Mouse (Mus musculus) lung, postnatal 25 days (tissue): ENCODE measurements around the gene Klrb1b.
"Not testable (repeated sequence)": the region's sequence is repeated elsewhere in the genome, so short reads cannot be mapped to it uniquely, and the experiment has no call there.

Source experiments
- DNase-seq: peaks from one replicate; pipeline ENCODE4 v3.0.0; 2022; ENCODE audit warnings: low spot score

The Klrb1b gene

DNA sequence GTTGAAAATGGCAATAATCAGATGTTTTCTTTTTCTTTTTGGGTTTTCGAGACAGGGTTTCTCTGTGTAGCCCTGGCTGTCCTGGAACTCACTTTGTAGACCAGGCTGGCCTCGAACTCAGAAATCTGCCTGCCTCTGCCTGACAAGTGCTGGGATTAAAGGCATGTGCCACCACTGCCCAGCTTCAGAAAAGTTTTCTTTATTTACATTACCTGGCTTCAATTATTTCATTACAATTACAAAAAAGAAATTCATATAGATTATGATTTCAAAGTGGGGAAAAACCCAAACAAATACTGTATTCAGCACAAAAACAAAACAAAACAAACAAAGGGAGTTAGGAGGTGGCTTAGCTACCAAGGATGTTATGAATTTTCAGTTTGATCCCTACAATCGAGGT is 14.5 kb upstream of the Klrb1b start:
- not testable (repeated sequence) for DNase-seq

DNA sequence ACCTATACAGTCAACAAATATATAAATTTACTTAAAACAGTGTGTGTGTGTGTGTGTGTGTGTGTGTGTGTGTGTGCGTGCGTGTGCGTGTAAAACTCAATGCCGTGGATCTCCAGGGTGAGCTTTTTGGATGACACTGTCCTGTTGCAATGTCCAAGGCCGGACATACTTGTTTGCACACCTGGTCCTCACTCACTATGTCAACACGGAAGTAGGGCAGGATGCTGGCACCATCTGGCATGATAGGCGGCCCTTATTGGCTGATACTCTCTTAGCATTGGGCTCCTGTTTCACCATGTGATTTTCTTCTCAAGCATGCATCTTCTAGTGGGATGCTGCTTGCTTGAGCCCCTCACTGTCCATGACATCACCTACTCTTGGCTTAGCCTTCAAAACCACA is 13.8 kb upstream of the Klrb1b start:
- no peak for DNase-seq

DNA sequence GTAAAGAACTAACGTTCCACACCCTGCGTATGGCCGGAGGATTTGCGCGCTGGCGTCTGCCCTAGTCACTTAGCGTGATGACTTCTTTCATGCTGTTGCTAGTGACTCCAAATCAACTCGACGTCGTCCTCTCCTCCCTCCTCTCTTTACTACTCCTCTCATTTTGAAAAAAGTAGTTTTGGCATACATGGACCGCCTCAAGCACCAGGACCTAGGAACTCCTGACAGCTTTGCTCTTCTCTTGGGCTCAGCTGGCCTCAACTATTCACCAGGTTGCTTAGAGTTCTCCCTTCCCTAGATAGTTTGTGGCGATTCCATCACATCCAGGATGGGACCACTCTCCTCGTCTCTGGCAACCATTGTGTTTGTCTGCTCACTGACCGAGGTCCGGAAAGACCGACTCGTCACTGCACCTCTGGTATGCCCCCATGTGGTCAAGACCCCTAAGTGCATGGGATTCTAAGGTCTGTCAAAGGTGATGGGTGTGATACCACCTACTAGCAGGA is 13.2 kb upstream of the Klrb1b start:
- peak; percentile 95 for DNase-seq

DNA sequence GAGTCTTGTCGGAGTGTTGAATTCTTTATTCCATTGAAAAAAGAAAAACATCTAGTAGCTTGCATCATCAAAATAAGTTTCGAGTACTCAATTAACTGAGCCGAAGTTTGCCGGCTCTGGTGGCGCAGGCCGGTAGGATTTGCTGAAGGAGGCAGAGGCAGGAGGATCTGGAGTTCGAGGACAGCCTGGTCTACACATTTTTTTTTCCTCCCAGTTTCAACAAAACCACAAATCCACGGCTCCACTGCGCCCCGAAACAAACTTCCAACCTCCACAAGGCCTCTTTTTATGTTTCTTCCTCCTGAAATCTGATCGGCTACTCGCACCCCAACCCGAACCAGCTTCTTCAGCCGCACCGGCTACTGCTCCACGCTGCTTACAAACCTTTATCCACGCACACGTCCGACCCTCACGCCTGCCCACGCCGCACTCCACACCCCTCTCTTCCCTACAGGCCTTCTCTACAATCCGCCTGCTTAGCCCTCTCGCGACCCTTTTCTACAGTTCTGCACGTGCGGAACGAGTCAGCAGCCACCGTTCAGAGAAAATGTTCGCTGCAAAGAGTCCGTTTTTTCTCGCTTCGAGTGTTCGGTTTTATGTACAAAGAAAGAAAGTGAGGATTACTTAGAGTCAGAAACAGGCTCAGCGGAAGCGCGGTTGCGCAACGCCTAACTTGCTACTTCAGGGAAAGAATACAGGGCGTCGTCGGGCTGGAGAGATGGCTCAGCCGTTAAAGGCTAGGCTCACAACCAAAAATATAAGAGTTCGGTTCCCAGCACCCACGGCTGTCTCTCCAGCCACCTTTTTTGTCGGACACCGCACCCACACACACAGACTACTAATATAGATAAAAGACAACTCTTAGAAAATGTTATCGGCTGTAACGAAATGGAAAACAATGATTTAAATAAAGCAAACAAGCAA is 12.5 kb upstream of the Klrb1b start:
- peak; percentile 92 for DNase-seq

DNA sequence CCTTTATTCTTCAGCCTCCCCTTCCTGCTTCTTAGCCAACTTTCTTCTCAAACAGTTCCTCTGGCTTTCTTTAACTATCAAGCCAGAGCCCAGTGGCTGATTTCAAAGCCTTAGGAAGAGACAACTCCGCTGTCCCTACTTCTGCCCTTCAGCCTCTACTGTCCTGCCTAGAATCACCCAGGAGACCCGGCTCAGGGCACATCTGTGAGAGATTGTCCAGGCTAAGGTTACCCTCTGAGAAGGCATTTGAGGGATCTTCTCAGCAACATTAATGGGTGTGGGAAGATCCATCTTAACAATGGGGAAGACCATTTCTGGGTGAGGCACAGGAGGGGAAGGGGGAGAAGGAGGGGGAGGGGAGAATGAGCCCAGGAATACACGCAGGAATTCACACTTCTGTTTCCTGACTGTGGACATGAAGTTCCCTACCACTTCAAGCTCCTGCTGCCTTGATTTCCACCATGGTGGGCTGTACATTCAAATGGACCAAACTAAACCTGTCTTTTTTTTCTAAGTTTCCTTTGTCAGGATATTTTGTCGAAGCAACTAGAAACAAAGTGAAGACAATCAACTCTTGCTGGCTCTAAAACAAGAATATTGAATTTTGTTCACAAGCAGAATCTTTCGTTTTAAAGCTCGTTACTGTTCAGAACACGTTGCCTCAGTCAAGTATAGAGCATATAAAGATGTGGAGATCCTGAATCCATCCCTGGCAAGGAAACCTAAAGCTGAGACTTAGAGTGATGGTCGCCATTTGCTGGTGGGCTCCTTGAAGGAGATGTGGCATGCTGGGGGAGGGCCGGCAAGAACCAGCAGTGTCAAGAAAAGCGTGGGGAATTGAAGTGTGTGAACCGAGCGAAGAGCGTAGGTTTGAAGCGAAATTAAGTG is 11.6 kb upstream of the Klrb1b start:
- DNase-seq = no peak

DNA sequence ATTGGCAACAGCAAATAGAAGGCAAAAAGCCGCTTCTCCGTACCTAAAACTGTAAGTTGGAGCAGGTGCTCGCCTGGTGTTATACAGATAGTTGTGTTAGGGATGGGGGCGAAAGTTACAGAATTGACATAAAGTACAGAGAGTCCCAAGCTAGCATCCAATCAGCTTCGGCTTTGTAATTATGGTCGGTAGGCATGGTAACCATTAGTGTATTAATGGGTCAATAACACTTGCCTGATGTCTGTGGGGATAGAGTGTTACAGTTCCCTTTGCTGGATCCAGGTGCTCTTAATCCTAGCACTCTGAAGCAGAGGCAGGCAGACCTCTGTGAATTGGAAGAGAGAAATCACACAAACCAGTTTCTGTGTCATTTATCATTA is 10.8 kb upstream of the Klrb1b start:
- no peak for DNase-seq

DNA sequence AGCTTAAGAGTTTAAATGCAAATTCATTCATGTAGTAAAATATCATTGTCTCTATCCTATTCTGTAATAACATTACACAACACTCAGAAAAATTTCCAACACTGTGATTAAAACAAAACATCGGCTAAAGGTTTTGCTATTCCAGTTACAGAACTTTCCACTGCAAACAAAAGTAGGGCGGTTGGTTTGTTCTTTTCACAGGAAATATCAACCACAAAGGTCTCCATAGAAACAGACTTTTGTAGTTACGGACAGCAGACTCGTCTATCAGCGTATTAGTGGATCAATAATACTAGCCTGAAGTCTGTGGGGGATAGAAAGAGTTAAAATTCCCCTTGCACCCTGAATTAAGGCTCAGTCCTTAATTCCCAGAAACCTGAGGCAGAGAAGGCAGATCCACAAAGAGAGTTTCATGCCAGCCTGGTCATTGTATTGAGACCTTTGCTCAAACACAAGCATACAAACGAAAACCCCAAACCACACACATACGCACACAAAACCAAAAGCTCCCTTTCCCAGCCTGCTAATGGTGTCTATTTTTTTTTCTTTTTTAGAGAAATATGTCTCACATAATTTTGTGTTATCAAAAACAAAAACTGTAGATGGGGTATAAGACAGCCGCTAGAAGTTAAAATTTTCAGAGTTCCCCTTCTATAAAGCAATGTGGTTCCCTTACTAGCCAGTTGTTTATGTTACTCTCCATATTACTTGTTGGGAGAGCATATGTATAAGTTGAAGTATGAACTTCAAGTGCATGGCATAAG is 10.2 kb upstream of the Klrb1b start:
- no peak for DNase-seq

DNA sequence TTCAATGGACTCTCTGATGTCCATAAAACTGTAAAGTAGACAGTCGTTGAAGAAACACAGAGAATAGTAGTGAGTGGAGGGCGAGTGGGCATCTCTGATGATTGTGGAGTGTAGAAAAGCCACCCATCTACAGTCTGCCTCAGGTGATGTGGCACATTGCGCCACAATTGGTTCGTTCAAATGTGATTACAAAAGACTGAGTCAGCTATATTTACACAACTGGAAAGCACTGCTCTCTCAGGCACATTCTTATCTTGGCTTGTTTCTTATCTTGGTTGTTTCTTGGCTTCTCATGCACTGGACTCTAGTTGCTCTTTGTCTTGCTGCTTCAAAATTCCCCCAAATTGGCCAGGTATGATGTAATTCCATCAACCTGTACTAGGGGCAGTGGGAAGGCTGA is 9.4 kb upstream of the Klrb1b start:
- DNase-seq = peak; percentile 63

DNA sequence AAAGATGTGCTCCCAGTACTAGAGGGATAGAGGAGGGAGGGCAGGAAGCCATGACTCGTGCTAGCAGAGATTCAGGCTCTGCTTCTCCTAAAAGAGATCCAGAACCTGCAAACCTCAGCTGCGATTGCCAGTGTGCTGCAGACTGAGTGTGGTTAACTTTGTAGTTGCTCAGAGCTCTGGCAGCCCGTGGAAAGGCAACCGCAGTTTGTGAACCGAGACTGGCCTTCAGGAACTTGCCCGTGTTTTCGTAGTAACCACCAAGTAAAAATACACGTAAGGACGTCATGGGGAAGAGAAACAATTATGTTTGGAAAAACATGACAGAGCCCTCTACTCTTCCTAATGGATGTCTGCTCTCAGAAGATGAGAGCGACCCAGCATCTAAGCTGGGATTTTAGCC is 6.9 kb upstream of the Klrb1b start:
- no peak for DNase-seq

DNA sequence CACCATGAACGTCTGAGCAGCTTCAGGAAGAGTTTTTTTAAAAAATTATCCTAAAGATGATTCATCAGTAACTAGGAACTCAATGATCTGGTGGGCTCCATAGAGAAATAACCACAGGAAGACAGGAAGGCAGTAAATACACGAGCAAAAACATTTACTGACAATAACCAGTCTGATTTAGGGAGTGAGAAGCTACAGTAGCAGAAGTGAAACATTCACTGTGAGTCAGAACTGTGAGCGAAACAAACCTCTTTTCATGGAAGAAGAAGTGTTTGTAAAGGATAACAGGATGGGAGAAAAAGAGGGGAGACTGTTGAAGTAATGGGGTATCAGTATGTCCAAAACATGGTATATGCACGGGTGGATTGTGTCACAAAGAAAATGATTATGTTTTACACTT is 3.7 kb upstream of the Klrb1b start:
- DNase-seq = no peak

DNA sequence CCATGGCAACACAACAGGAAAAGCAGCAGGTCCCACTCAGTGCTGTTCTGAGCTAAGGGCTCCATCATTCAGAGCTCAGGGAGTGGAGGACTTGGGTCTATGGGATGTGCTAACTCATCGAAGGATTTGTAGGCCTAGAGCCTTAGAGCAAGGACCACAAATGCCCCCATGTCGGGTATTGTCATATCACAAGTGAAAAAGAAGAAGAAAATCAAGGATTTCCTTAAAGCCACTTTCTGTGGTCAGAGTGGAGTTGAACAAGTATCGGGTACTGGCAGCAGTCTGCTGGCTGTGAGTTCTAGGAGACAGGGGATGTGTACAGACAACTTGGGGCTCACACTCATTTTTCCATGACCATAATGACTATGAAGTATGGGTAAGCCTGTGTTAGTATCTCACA is 650 bp upstream of the Klrb1b start:
- DNase-seq = no peak

DNA sequence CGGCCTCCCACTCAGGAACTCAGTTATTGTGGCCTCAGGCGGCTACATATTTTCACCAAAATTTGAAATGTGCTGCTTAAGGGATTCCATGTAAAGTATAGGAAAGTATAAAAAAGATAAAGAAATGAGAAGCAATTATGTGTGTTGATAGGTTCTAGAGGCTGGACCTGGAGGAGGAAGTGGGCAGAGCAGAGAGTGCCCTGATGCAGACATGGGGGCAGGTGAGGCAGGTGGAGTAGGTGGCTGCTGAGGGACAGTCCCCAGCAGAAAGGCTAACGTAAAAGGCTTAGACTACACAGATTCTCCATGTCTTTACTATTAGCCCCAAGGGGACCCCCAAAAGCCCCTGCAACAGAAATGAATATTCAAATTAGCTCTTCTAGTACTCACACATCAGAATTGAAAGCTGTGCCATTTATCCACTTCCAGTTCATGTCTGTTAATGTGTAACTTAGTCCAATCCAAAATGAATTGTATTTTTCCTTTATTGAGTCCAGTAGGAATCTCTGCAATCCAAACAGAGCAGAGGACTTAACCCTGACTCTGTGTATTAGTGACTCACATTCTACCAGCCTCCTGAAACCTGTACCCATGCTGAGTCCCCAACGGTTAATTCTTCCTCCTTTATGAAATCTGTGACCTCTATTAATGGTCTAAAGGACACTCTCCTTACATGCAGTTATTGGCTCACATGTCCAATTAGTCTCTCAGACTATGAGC is 7.9 kb downstream of the Klrb1b start:
- DNase-seq = no peak

DNA sequence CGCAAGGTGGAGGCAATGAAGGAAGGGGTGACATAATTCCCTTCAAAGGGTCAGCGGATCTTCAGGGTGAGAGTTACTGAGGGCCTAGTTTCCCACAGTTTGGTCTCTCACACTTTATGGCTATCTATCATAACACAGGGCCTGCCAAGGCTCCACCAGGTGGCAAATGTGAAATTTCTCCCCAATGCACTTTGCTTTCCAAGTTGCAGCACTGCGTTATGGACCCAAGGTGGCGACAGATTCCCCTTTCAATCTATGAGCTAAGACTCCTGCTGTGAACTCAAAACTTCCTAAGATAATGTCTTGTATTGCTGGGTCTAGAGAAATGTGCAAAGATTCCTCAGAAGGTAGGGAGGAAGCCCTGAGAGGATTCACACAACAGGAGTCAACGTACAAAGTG is 17.6 kb downstream of the Klrb1b start:
- DNase-seq = peak; percentile 65

DNA sequence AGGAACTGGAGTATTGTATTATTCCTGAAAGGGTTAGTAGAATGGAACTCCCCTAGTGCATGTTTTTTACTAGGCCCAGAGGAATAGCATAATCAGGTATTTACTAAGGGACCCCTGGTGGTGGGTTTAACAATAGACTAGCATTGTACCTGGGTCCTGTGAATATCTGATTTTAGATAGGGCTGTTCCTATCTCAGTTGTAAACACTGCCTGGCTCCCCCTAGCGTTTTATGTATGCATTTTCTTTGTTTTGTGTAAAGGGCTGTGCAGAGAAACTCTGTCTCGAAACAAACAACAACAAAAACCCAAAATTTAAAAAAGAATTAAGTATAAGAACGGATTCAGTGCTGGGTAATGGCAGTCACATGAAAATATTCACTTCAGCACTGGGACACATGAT is 19.1 kb downstream of the Klrb1b start:
- DNase-seq = no peak

DNA sequence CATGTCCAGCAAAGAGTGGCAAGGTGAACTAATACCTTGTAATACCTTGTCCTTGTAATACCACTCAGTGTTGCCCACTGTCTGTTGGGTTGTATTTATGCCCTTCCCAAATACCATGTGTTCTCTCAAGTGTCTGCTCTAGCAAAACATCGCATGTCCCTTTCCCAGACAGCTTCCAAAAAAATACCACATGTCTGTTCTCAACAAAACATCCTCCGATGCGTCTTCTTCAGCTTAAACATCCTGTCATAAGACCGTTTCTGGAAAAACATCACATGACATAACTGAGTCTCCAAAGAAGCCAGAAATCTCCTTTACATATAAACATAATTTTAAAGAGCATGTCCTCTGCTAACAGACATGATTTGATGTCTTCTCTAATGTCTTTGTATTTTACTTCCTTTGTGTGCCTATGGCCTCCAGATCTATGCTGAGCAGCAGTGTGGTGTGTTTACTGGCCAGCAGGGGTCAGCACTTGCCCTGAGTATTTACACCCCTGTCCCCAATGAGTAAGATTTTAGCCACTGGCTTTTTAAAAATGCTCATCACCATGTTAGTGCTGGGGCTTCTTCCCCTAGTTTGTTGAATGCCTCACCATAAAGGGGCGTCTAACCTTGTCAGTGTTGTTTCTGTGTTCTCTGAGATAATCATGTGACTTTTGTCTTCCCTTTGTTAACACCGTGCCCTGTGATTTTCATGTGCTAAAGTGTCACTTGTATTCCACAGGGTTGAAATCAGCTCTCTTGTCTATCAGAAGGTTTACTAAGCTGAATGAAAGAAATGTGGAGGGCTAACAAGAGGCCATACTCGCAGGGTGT is 21.1 kb downstream of the Klrb1b start:
- peak; percentile 76 for DNase-seq

DNA sequence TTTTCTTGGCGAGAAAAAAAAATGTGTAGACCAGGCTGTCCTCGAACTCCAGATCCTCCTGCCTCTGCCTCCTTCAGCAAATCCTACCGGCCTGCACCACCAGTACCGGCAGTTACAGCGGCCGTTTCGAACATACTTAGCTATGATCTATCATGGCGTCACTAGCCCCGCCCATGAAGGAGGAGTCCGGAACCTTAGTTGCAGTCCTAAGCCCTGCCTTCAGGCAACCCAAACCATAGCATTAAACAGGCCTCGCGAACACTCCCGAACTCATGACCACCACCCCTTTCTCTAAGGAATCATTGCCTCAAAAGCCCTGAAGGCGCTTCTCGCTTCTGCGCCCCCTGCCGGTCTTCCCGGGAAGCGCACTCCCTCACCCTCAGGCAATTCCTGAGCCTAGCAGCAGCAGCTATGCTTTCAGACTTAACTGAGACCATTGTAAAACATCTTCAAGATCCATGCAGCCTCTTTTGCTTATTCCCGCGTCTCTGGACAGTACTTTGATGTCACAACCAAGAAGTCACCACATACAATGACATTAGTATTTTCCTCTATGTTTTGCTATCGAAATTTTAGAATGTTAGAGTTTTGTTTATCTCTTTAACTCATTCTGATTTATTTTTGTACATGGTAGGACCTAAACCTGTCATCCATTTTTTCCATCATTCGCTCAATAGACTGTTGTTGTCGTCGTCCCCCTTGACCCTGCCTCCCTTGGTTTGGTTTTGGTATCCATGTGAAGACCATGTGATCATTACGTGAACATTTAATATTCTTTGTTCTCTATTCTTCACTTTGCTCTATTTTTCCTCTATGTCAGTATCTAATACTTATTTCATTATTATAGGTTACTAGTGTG is 22.9 kb downstream of the Klrb1b start:
- peak; percentile 96 for DNase-seq

DNA sequence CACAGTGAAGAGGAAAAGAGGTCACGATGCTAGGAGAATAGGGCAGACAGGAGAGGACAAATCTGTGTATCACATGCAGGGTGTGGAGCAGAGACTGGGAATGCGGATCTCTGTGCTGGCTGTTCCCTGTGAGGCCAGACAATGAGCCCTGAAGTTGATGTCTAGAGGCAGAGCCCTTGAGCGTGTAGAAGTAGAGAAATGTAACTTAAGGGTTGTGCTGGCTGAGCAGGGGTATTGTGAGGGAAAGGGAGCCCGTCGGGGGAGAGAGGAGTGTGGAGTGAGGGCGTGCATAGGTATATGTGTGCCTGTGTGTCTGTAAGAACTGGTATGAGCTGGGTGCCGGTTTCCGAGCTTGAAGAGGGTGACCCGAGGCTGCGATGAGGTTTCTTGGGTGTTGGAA is 23.6 kb downstream of the Klrb1b start:
- no peak for DNase-seq

DNA sequence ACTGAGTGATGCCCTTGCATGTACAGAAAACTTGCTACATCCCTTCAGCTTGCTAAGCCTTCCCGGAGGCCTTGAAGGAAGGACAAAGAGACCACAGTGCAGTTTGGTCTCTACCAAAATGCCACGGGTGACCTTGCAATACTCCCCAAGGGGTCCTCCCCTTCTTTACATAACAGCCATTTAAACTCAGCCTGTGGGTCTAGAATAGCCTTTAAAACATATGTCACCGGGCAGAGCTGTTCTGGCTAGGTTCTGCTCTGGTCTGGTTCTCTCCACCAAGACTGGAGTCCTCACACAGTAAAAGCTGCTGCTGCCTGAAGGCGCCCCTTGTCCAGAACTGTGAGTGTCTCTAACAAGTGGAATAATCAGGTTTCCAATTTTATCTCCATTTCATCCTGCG is 25.4 kb downstream of the Klrb1b start:
- not testable (repeated sequence) for DNase-seq

DNA sequence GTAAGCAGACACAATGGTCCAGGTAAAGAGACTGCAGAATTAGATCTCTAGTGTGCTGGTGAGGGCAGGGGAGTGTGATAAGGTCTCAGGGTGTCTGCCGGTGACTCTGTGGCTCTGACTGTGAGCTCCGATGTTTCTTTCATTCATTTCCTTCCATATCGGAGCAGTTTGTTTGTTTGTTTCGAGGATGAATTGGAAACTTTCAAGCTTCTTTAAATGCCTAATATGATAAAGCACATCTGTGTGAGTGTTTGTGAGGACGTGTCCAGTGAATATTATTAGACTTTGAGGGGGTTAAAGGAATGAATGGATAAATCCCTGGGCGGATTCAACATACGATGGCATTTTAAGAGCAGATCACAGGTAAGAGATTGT is 26.2 kb downstream of the Klrb1b start:
- no peak for DNase-seq
